Comparison of ENCODE assay signal across 8 mouse cellular contexts in the genomic region with DNA sequence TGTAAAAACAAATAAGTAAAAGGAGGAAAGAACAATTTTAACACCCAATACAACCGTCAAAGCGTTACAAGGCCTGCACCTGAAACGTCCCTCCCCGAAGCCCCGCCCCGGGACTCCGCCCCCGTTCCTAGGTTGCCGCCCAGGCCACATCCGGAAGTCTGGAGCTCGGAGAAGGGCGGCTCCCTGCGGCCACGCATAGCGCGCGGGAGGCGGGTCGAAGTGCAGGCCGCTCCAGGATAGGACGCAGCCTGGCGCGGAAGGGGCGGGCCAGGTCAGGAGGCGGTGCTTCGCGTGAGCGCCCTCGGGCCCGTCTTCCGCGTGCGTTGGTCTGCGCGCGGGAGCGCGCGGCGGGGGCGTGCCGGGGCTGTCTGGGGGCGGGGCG. TPM values are rescaled to one million over a fixed set of nuclear protein-coding genes. Genes with fewer than 3 reads are reported as not detected.
DNase-seq lines count a peak whose midpoint lies in the region; ATAC-seq and TF ChIP-seq lines count a peak whose summit lies in the region.

No protein-coding gene starts in this region.

- no peaks in the 10 kb centered on the region for H3K36me3 ChIP-seq in hindbrain, postnatal 0 days (ENCODE audit: insufficient read depth, low read length)

- 2% methylated on average over 43 of the region's 44 CpGs for WGBS in hindbrain, postnatal 0 days

- peak overlapping the region; percentile 100 for H3K4me3 ChIP-seq in gastrocnemius, adult 2 months
- peak overlapping the region; percentile 97 for H3K4me3 ChIP-seq in hindbrain, postnatal 0 days (ENCODE audit: low read length)
- peak overlapping the region; percentile 50 for H3K4me3 ChIP-seq in left cerebral cortex, adult 2 months

- peak; percentile 99 for DNase-seq in ZHBTc4 (ENCODE audit: low read depth, low spot score)
- DNase-seq in gastrocnemius, adult 2 months: peak; percentile 100
- DNase-seq in hindbrain, postnatal 0 days (ENCODE audit: low spot score): peak; percentile 99
- DNase-seq in left cerebral cortex, adult 2 months (ENCODE audit: extremely low spot score in 1 of 2, low spot score in 2 of 2): peak; percentile 97 to 98
- DNase-seq in right cerebral cortex, adult 2 months (ENCODE audit: low spot score in 2 of 2): peak; percentile 95 to 98
- peak; percentile 99 for DNase-seq in urinary bladder, postnatal 14 days (ENCODE audit: low spot score)

- TF ChIP-seq CTCF in gastrocnemius, adult 2 months (IDR thresholded peaks at IDR 0.05): no peak
- TF ChIP-seq CTCF in hindbrain, postnatal 0 days (IDR thresholded peaks at IDR 0.05; ENCODE audit: low read depth): peak; percentile 15; the same call in 1 of the 2 replicates
- no peak; the same call in 1 of the 2 replicates for TF ChIP-seq CTCF in left cerebral cortex, adult 2 months (IDR thresholded peaks at IDR 0.05)

- peak overlapping the region; percentile 56 for H3K4me2 ChIP-seq in hindbrain, postnatal 0 days (ENCODE audit: low read depth, low read length)

- ATAC-seq in common myeloid progenitor, adult 5-6 weeks (replicated peaks; ENCODE audit: low read depth, poor library complexity, severe bottlenecking): peak; percentile 97
- ATAC-seq in hindbrain, postnatal 0 days: peak; percentile 99
- ATAC-seq in megakaryocyte, adult 5-6 weeks (ENCODE audit: poor library complexity, severe bottlenecking): peak; percentile 98

- peak overlapping the region; percentile 87 for H3K27ac ChIP-seq in gastrocnemius, adult 2 months
- H3K27ac ChIP-seq in hindbrain, postnatal 0 days: peak overlapping the region; percentile 95
- peak overlapping the region; percentile 44 for H3K27ac ChIP-seq in left cerebral cortex, adult 2 months

- intact Hi-C loops in gastrocnemius, adult 2 months (cut with DNase I): loop anchor here (5.0 kb wide), 1 partner anchor 56 kb away; no protein-coding TSS in a partner anchor
- intact Hi-C loops in left cerebral cortex, adult 2 months (cut with DNase I): no loop called here

- H3K9ac ChIP-seq in hindbrain, postnatal 0 days (replicated peaks; ENCODE audit: low read length): peak overlapping the region; percentile 94

- no peaks in the 10 kb centered on the region for H3K27me3 ChIP-seq in hindbrain, postnatal 0 days (ENCODE audit: insufficient read depth, low read length)

- peaks cover 10% of the 10 kb centered on the region for H3K4me1 ChIP-seq in hindbrain, postnatal 0 days (ENCODE audit: insufficient read depth, low read length)

- H3K9me3 ChIP-seq in hindbrain, postnatal 0 days (ENCODE audit: low read length): no peaks in the 10 kb centered on the region

RNA-seq across cellular contexts. Expression of a gene that starts 0.2 kb away (rescaled TPM):
- 16.2 and 23.8 TPM in 2 replicates for total RNA-seq in common myeloid progenitor, adult 5-6 weeks (2017)
- total RNA-seq in gastrocnemius, adult 2 months (2021): 10 to 100 TPM; 13.4 to 17.9 TPM
- total RNA-seq in hindbrain, postnatal 0 days (2014; rRNA removed): 48.3 and 51.7 TPM in 2 replicates
- polyA plus RNA-seq in hindbrain, postnatal 0 days (2015; fragmentation: Nextera tagmentation; extraction: Ambion mirVana): 31.6 and 33.4 TPM in 2 replicates
- 10 to 100 TPM; 54.3 to 57.4 TPM for total RNA-seq in left cerebral cortex, adult 2 months (2021)
- 13.7 and 19.1 TPM in 2 replicates for total RNA-seq in megakaryocyte, adult 5-6 weeks (2015)
- 7.5 and 22.8 TPM in 2 replicates for total RNA-seq in megakaryocyte, adult 5-6 weeks (2017)

RNA-seq across cellular contexts. Expression of a gene that starts 28.2 kb away (rescaled TPM):
- not detected in 2 replicates for total RNA-seq in common myeloid progenitor, adult 5-6 weeks (2017)
- total RNA-seq in gastrocnemius, adult 2 months (2021): 100 to 1,000 TPM; 245 to 247 TPM
- 40.4 and 41.1 TPM in 2 replicates for total RNA-seq in hindbrain, postnatal 0 days (2014; rRNA removed)
- polyA plus RNA-seq in hindbrain, postnatal 0 days (2015; fragmentation: Nextera tagmentation; extraction: Ambion mirVana): 20.0 and 20.1 TPM in 2 replicates
- total RNA-seq in left cerebral cortex, adult 2 months (2021): 10 to 100 TPM; 33.9 to 34.1 TPM
- total RNA-seq in megakaryocyte, adult 5-6 weeks (2015): 0.22 and 0.62 TPM in 2 replicates
- 1.1 and 1.4 TPM in 2 replicates for total RNA-seq in megakaryocyte, adult 5-6 weeks (2017)

Comparison
In these comparisons a context has a peak if more than half of its experiments do, and no peak if none do; other contexts are left out.
1. Peak in every context shown above with its lines: DNase-seq, ATAC-seq, H3K4me3 ChIP-seq and H3K27ac ChIP-seq.
2. H3K27ac ChIP-seq: peak in every context shown above with its lines; median percentile 95 in hindbrain, postnatal 0 days; 87 in gastrocnemius, adult 2 months; 44 in left cerebral cortex, adult 2 months.
3. H3K4me3 ChIP-seq: peak in every context shown above with its lines; median percentile 100 in gastrocnemius, adult 2 months; 97 in hindbrain, postnatal 0 days; 50 in left cerebral cortex, adult 2 months.
4. RNA of a gene that starts 28.2 kb away (total RNA-seq): 245 to 247 TPM in gastrocnemius, adult 2 months, 40.4 to 41.1 TPM in hindbrain, postnatal 0 days and 33.9 to 34.1 TPM in left cerebral cortex, adult 2 months; 0.22 to 1.4 TPM in megakaryocyte, adult 5-6 weeks and not detected in common myeloid progenitor, adult 5-6 weeks; every median in the first group is over 10 times any median in the second.